Mouse (Mus musculus) cortical plate, adult 2 months (tissue): ENCODE measurements around the gene Setd1b.

Experiments used
- CTCF ChIP-seq: fragments of 200-500 bp; IDR thresholded peaks from 2 replicates; pipeline ENCODE4 v1.5.1; 2011; ENCODE audit warnings: mild to moderate bottlenecking, control low read depth, low read length; ENCODE audit not compliant: insufficient read depth; ENCODE audit errors: extremely low read depth
- POLR2A ChIP-seq: fragments of 200-500 bp; IDR thresholded peaks from 2 replicates; pipeline ENCODE4 v1.6.1; 2011; ENCODE audit warnings: mild to moderate bottlenecking, low read length, control low read depth; ENCODE audit not compliant: insufficient read depth; ENCODE audit errors: extremely low read depth

DNA sequence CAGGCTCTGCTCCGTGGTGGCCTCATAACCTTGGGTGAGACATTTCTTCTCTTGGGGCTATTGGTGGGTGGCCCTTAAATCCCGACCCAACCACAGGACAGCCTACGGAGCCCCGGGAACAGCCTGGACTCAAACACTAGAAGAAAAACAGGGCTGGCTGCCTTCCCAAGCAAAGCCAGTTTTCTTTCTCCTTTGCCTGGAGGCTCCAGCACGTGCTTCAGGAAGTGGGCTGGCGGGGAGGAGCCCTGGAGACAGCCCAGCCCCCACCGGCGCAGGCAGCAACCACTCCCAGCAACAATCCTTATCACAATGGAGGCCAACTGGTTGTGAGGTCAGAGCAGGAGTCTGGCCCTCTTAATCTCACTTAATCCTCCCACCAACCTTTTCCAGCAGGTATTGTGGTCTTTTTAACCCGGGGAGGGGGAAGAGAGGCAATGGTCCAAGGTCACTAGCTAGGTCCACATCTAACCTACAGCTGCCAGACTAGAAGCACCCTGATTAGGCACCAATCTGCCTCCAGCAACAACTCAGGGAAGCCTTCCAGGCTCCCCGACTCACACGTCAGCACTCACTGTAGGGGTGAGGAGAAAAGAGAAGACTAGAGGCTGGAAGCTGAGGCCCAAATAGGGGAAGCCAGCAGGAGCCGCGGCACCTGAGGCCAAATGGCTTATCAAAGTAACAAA lies 5.5 kb upstream of the Setd1b start:
- no peak for TF ChIP-seq CTCF
- peak; percentile 34; the same call in 1 of the 2 replicates for TF ChIP-seq POLR2A
